Mouse (Mus musculus) heart, adult 18-20 months (tissue): ENCODE measurements around the gene Mpeg1. TPM values are rescaled to one million over a fixed set of nuclear protein-coding genes. Genes with fewer than 3 reads are reported as not detected.

ENCODE experiments used
- DNase-seq, 2 experiments: peaks; one replicate each; pipeline ENCODE4 v3.0.0; 2021 to 2022; ENCODE audit warnings: mixed read lengths in 1 of 2
- long read RNA-seq, 2 experiments: library from polyadenylated mRNA; stranded (forward); transcript quantifications; one replicate each; pipeline ENCODE4 v2.0.0; 2021
- total RNA-seq, 2 experiments: library from RNA; stranded (reverse); gene quantifications; 2 replicates each; pipeline ENCODE4 v1.2.3; 2021

Gene Mpeg1
- 1 to 10 TPM; 7.6 to 9.6 TPM for total RNA-seq
- long read RNA-seq, experiment 1, partial matches to known transcripts: 2 of 3 reads
- long read RNA-seq, experiment 1, other reads (novel, unspliced or antisense): 1 of 3 reads
- long read RNA-seq, experiment 2: 0 reads

DNA sequence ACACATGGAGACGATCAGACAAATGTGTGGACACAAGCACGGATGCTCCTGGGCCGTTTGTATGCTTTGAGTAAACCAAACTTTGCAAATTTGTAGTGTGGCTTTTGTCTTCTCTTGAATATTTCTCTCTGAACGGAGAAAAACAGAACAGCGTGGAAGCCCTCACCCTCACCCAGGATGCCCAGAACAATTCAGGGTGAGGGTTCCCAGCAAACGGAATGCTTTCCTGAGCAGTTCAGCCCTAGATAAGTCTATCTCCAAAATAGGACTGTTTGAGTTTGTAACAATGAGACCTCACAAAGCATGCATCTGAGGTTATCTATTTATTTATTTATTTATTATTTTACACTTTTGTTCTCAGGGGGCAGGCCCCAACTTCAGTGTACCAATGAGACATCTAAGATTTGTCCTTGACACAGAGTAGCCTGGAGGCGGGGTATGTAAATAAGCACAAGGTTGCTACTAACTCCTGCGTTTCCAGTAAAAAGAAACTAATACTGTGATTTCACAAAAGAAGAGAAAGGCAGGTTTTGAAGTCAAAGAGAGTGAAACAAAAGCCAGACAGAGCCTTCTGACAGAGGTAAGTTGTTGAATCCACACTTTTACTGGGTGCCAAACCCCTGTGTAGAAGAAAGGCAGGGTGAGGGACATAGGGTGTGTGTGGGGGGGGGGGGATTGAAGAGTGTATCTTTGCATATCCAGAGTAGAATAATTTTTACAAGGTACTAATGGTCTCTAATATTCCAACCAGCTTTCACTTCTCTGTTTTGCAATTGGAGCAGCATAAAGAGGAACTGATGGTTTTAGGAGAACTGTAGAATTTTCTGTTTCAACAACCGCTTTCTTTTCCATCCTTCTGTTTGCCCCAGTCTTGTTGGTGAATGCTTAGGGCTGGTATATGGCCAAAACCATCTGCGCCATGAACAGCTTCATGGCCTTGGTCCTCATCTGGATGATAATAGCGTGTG is at the start of gene Mpeg1:
TSS of gene Mpeg1 (plus strand) at position 498 of the 968 bp plus-strand sequence.
- no peak for DNase-seq

DNA sequence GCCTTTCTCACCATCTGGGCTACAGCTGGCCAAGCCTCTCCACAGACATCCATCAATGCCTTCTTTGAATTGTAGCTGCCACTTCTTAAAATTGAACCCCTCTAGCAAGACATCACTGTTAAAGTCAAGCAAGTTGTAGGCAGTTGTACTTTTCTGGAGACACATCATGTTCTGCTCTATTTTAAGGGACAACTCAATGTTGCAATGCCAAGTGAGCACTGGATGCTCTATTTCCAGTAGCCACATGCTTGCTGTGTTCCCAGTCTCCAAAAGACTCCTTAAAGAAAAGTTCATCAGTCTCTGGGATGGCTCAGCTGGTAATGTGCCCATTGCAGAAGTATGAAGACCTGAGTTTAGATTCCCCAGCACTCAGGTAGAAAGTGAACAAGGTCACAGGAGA is 46.8 kb upstream of the Mpeg1 start:
- no peak for DNase-seq

DNA sequence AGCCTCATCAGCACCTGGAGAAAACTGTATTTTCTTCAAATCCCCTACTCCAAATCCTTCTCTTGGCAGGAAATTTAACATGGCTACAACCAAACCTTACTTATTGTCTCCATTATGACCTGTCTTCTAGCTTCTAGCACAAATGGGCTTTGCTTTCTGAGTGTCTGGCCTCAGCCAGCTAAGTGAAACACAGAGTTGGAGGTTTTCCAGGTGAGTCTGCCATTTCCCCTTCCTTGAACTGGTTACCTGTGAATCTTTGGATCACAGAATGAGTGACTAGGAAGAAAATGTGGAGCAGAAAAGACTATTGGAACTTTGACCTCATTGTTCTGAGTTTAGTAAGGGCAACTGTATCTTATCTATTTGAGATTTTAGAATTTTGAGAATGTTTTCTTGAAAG is 43.2 kb upstream of the Mpeg1 start, which contains the start of gene Olfr1441:
TSS of gene Olfr1441 (plus strand) at position 73 of the 400 bp plus-strand sequence.
- no peak for DNase-seq

DNA sequence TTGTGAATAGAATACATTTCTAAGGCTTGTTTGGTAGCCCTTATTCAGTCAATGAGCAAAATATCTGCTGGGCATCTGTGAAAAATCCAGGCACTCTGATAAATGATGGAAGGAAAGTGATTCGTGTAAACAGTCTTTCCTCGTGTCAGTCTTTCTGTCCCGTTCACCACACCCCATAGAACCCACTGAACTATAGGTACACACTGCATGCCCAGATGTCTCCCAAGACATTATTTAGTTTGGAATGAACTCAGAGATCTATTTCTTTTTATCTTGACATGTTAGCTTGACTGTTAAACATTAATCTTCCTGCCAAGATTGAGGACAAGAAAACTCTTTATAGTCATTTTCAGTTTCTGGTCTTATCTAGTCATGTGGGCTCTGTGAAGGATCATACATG is 42.3 kb upstream of the Mpeg1 start:
- DNase-seq: no peak

DNA sequence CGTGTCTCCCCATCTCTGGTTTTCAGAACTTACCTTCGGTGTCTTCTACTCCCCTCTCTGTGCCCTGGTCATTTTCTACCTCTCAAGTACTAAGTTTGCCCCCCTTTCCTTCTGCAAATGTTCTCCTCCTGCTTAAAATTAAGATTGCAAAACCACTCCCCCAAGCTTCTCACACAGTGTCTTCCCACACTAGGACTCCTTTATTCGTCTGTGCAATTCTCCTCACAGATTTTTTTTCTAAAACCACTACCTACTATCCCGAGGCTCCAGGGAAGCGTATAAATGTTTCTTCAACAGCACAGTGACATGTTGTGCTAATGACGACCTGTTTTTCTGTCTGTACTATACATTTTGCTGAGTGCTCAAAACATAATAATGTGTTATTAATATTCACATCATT is 40.0 kb upstream of the Mpeg1 start:
- DNase-seq: no peak

DNA sequence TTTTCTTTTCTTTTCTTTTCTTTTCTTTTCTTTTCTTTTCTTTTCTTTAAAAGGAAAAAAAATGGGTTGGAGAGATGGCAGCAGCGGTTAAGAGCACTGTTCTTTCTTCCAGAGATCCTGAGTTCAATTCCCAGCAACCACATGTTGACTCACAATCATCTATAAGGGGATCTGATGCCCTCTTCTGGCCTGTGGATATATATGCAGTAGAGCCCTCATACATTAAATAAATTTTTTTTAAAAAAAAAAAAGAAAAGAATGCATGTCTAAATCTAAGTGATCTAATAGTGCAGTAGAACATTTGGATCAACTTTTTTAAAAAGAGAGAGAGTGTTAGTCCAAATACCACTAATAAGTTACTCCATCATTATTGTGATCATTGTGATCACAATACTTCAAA is 38.9 kb upstream of the Mpeg1 start:
- DNase-seq: no peak

DNA sequence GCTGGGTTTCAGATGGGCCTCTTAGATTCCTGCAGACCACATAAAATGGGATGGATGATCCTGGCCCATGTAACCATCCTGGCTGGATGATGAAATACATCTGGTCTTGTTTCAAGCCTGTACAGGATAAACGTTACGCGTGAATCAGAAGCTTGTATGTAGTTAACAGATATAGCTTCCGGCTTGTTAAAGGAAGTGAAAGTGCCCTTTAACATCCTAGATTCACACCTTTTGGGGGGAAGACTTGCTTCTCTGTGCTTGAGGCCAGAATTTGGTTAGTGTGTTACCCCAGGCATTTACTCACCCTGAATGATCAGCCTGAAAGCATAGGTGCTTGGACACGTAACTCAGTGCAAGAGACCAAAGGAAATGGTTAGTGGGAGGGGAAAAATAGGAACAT is 33.5 kb upstream of the Mpeg1 start:
- DNase-seq: no peak

DNA sequence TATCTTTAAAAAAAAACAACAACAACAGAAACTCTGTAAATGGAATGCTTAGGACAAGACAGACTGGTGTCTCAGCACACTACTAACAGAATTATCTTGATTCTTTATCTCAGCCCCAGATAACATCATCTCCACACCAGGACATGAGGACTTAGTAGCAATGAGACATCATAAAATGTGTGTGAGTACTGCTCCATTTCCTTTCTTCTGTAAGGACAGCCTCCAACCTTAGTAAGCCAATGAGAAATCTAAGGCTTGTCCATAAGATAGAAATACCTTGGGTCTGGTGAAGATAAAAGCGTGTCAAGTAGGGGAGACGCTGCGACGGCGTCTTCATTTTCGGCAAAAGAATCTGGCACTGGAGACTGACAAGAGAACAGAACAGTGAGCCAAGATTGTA is 33.0 kb upstream of the Mpeg1 start, which contains the start of gene Pfpl:
TSS of gene Pfpl (plus strand) at position 301 of the 400 bp plus-strand sequence.
- DNase-seq: no peak

DNA sequence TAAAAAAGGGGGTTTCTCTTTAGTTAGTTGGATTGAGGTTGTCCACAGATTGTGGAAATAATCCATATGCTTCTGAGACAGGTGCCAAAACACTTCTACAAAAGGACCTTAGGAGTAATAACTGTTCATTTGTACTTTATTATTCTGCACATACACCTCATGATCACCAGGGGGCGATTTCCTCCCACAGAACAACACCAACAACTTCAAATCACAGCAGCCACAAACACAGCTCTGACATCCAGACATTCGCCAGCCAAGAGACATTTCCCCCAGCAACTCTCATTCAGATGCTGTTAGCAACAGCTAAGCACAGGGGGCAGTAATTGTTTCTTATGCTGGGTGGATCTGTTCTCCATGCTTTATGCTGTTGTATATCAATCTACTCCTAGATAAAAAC is 27.5 kb upstream of the Mpeg1 start:
- DNase-seq: peak; percentile 47 to 68

DNA sequence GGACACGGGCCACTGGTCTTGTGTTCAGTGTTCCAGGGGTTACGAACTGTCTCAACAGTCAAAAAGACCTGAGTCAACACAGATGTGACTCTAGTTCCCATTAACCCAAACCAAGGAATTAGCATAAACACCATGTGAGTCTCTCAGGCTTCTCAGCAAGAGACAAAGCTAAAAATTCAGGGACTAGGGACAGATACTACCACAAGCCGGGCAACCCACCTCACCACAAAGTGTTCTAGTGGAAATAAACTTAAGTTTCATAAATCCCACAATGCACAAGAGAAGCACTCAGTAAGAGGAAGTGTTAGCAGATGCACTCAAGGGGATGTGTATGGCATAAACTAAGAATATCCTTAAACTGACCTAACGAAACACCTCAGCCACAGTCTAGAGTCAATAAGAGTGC is 25.6 kb upstream of the Mpeg1 start:
- DNase-seq: peak in 1 of 2 experiments; percentile 31

DNA sequence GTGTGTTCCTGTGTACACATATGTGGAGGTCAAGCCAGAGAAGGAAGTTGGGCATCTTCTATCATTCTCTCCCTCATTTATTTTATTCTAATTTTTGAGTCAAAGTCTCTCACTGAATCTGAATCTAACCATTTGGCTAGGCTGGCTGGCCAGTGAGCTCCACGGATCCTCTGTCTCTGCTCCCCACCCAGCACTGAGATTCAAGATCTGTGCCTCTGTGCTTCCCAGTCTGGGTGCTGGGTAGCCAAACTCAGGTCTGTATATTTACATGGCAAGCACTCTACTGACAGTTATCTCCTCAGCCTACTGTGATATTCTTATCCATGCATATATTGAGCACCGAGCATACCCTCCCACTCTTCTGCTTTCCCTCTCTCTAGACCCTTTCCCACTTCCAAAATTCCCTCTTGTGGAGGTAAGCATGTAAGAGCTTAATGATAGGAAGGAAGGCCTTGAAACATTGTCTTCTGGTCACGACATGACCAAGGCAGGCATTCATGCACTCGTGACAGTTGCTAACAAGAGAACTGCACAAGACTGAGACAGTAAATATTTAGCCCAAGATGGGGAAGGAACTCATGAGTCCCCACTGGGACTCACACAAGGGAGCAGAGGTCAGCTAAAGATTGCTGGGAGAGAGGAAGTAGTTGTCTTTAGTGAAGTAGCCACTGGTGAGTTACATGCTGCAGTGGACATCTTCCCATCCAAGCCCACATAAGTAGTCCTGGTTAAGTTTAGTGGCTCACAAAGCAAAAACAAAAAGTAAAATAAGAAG is 24.6 kb upstream of the Mpeg1 start:
- peak; percentile 12 to 57 for DNase-seq

DNA sequence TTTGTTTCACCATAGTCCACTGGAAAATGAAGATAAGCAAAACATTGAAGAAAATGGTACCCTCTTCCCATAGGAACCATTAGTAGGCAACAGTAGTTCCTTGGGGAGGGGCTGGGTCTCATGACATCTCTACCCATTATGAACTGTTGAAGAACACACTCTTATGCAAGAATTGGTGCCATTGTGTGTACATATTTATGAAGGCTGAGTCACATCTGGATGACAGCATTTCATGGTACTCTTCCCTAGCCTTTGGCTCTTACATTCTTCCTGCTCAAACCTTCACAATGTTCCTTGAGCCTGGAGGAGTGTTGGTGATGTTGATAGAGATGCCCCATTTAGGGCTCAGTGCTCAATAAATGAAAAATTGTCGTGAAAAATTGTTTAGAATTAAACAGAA is 21.0 kb upstream of the Mpeg1 start:
- DNase-seq: no peak

DNA sequence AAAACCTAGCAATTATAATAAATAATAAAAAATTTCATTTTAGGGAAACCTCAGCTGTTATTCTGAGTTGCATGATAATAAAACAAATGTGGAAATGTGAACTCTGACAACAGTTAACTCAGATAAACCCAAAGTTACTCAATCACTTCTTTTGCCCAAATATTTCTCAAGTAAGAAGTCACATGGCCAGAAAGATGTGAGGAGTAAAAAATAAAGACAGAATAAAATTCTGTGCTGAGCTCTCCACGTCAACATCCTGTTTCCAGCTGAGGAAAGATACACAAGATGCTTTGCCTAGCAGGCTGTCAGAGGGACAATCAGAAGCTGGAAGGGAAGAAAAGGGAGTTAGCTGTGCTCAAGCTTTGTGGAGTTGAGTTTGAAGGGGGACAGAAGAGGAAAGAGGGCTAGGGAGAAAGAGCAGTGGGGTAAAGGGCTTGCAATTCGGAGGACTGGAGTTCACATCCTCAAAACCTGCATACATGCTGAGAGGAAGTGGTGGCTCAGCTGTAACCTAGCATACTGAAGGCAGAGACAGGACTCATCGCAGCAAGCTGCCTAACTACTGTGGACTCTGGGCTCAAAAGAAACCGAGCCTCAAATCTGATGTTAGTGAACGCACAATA is 20.4 kb upstream of the Mpeg1 start:
- peak; percentile 45 to 51 for DNase-seq

DNA sequence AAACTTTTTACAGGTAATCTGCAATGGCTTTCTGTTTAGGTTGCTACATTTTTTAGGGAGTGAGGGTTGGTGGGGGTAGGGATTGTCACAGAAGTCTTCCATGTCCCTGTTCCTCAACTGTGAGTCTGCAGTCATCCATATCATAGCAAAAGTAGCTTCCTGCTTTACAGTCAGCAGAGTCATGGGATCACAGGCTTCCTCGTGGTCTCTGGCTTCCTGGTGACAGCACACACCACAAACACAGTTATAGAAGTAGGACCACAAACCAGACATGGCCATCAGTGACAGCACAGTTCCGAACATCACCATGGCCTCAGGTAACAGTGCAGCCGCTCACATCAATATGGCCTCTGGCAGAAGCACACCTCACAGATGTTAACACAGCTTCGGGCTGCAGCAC is 18.0 kb upstream of the Mpeg1 start:
- peak; percentile 19 to 40 for DNase-seq

DNA sequence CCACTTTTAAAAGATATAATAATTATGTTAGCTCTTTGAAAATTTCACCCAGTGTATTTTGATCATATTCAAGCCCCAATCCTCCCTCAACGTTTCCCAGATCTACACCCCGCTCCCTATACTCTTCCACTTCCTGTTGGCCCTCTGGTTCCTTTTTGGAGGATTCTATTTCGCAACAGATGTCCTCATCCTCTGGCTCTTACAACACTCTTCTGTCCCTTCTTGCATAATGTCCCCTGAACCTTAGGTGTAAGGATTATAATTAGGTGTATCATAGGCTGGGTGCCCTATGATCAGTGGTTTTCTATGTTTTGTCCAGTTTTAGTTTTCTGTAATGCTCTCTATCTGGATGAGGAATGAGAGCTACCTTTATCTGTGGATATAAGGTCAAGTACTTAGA is 15.6 kb upstream of the Mpeg1 start:
- peak; percentile 31 to 64 for DNase-seq

DNA sequence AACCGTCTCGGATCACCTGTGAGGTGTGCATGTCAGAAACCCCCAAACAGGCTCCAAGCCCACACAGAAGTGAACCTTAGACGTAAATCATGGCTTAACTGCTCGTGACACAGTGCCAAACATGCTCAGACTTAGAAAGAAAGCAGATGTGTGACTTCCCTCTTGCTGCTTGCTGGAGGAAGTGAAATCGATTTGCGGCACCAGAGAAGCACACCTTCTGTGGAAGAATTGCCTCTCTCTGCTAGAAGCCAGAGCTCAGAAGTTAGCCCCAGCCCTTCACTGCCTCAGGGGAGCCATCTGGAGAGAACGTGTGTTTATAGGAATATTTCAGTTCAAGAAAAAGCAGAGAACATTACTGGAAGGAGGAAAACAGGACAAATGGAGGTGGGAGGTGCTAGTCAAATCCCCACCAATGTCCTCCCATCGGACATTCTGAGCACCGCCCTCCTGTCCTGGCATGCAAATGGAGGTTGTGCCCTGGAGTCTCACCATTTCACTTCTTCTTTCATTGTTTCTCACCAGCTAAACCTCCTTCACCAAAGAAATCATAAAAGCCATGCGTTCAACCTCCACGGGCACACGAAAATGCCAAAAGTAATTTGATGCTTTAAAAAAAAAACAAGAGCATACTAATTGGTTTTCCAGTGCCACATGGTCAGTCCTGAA is 3.0 kb upstream of the Mpeg1 start:
- DNase-seq: no peak

DNA sequence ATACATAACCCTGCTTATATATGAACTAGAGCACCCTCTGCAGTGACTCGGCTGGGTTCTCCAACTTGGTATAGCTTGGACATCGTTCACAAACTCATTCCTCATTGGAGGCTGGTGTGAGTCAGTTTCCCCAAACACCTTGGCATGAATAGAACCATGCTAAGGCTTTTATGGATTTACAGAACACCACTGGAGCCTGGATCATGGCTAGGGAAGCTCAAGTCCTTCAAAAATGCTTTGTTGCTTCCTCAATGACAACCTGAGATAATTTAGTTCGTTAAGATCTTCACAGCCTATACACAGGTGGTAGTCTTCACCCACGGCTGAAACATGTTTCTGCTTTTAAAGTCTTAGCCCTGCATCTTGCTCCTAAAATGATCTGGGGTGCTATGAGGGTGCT is 1.1 kb upstream of the Mpeg1 start:
- DNase-seq: no peak

DNA sequence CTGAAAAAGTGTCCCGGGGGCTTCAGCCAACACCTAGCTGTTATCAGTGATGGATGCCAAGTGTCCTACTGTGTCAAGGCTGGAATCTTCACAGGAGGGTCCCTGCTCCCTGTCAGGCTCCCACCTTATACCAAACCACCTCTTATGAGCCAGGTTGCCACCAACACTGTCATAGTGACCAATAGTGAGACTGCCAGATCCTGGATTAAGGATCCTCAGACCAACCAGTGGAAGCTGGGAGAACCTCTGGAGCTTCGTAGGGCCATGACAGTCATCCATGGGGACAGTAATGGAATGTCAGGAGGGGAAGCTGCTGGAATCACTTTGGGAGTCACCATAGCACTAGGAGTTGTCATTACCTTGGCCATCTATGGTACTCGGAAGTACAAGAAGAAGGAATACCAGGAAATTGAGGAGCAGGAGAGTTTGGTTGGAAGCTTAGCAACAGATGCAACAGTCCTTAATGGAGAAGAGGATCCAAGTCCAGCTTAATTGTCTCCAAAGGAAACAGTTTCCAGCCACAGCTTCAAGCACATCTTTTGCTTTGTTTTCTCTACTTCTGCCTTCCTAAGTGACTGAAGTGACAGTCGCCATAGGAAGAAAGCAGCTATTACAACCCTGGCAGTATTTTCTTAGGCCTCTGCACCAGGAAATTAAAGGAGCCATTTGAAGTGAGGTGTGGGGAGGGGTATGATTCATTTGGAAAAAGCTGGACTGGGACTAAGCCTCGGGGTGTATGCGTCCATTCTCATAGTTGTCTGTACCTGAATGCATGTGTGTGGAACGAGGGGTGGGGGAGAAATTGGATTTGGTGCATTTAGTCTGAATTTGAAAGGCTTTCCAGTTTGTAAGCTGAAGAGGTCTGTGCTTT is 2.5 kb downstream of the Mpeg1 start:
- DNase-seq: no peak

DNA sequence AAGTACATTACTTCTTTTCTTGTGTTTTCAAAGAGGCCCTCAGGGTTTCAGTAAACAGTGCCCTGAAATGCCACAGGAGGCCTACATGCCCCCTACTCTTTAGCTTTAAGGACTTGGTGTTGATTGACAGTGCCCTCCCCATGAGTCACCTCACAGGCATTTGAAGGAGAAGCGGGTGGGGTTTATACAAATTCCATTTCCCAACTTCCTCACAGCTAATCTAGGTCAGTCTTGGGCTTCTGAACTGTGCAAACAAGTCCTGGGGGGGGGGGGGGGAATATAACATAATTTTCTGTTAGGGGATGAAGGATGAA is 3.1 kb downstream of the Mpeg1 start:
- peak; percentile 66 to 70 for DNase-seq

DNA sequence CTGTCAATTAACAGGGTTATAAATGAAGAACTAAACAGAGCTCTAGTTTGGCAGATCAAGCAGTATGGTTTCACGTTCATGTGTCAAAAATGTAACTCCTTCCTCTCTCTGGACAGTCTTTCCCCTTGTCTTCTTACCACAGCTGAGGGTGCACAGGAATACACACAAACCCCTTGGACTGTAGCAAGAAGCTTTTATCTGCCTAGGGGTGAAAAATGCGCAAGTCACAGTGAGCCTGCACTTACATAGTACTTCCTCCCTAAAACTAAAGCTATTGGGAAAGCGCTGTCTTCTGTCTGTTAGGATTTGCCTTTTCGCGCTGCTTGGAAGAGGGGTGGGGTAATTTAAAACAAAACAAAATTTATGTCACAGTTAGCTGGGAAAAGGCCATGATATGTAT is 3.5 kb downstream of the Mpeg1 start:
- DNase-seq: peak in 1 of 2 experiments; percentile 37

DNA sequence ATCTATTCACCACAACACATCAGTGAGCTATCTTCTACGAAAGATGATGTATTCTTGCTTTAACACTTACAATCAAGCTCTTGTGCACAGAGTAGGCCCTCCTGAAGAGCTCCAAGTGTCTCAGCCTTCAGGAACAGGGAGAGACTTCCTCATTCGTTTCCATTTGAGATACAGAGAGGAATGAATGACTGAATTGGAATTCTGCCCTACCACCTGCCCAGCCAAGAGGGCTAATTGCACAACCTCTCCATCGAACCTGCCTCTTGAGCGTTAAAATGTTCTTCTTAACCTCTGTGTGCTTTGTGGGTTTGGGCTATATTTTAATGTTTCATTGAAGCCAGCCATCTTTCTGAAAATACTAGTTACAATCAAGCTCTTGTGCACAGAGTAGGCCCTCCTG is 4.1 kb downstream of the Mpeg1 start:
- peak in 1 of 2 experiments; percentile 34 for DNase-seq
